Mouse (Mus musculus) layer of hippocampus, postnatal 25 days (tissue): ENCODE measurements at regions not wholly inside any gene's neighbourhood (a gene's known extent, or its start where the extent isn't known, plus 50 kb on each side); places are given as distances from the start of the nearest gene placed in this dataset.

Source experiments
- DNase-seq, 2 experiments: peaks; one replicate each; pipeline ENCODE4 v3.0.0; 2022; ENCODE audit warnings: mixed read lengths in 2 of 2, low spot score in 1 of 2; ENCODE audit errors: extremely low spot score in 1 of 2

DNA sequence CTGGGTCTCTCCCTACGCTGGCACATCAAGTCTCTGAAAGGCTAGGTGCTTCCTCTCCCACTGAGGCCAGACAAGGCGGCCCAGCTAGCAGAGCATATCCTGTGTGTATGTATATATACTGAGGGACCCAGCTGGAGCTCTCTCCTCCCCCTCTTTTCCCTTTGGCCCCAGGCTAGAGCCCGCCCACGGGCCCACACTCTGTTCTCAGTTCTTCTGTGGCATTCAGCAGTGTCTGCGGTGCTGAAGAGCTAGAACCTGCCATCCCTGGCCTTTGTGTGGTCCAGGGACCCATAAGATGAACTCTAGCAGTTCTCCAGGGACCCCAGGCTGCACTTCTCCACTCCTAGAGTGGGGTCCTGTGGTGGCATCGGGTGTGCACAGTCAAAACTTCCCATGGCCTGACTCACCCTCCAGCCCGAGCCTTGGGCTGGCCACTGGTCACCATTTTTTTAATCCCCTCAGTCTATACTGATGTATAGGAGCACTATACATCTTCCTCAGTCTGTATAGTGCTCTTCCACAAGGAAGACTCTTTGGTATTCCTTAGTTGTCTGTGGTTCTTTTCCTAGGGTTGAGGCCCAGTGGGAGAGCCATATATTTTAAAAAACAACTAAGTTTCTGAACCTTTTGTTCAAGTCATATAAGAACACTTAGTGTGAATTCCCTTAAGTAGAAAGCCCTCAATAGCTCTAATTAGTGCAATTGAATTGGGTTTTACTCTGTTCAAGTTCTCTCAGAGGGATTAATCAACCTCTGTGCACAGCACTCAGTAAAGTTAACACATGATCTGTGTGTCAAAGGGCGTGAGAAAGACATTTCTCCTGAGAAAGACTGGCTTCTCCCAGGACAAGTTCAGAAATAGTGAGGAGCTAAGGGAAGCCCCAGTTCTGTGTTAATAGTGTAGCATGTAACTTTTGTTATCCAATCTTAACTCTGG lies 401.3 kb downstream of the Ipmk start:
- DNase-seq = no peak

DNA sequence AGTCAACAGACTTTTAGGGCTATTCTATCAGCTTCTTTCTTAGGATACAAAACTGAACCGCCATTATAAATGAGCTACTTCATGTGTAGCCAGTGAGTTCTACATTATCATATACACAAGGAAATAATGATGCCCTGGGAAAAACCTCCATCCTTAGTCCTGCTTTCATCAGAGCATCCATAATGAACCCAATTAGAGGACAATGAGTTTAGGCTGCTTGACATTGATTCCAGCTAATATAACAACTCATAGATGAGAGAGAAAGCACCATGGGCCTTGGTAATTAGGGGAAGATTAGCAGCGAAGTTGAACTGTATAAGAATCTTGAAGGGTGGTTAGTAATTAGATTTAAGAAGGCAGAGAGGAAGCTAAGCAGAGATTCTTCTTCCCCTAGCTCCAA lies 405.7 kb downstream of the Ipmk start:
- no peak for DNase-seq

DNA sequence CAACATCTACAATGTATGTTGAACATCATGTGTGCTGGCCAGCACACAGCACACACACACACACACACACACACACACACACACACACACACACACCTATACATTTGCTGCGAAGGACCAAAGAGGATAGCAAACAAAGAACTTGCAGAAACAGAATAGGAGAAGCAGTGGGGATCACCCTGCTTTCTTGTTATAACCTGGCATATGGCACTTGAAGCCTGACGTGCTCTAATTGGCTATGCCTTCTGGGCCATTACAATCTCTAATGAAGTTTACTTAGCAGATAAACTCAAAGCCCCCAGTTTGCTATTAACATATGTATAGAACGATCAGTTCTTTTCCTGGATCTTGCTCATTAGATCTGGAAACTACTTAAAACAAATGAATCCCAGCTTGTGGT lies 407.2 kb downstream of the Ipmk start:
- DNase-seq = no peak

DNA sequence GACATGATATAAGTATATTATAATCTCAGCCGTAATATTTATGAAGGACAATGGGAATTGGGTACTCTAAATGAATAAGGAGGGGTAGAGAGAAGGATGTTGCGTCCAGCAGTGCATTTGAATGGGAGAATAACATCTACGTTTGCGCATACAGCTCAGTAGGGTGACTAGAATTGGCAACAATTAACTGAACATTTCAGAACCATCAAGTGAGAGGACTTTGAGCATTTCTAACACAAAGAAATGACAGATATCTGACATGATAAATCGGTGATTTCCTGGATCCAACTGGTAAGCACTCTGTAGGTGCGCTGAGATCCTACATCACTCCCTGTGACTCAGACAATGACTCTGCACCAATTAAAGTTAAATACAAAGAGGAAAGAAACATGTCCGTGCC lies 431.3 kb downstream of the Ipmk start:
- no peak for DNase-seq

DNA sequence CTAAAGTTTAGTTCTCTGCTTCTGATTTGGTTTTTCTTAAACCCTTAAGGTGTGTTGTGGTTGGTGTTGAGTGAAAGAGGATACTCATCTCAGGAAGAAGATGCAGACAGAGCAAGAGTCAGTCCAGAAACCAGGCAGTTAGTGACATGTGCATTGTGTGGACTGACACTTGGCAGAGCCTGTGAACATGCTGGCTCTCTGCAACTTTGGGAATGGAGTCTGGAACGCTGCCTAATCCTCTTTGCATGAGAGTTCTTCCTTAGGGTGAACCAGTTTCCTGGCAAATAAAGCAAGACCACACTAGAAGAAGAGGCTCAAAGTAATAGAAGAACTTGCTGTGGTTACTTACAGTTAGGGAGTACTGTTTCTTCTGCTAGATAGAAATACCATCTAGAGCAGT lies 441.7 kb downstream of the Ipmk start:
- DNase-seq = no peak

DNA sequence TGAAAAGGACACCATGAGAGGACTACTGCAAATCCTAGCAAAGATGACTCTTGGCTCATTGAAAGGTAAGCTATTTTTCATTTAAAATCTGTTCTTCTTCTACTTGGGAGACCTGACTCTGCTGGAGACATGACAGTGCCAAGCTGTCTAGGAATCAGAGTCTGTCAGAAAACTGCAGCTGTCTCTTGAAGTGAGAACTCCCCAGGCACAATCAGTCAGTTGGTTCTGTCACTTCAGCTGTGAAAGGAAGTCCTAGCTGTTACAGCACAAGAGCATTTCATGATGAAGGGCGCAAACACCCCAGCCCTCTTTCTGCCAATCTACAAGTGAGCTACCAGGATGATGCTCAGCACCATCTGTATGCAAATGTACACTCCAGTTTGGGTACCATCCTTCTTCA lies 442.4 kb downstream of the Ipmk start:
- no peak for DNase-seq

DNA sequence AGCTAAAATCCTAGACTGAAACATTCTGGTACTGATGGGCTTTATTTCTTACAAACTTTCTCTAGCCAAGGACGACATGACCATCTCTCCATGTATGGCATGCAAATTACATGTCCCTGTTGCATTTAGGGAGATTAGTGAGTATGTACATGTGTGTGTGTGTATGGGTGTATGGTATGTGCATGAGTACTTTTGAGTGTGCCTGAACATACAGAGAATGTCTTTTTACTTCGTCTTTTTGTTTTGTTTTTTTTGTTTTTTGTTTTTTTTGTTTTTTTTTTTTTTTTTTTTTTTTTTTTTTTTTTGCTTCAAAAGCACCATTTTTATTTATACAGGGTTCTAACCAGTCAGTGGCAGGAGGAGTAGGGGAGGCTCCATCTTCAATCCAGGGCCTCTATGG lies 451.1 kb downstream of the Ipmk start:
- no peak for DNase-seq

DNA sequence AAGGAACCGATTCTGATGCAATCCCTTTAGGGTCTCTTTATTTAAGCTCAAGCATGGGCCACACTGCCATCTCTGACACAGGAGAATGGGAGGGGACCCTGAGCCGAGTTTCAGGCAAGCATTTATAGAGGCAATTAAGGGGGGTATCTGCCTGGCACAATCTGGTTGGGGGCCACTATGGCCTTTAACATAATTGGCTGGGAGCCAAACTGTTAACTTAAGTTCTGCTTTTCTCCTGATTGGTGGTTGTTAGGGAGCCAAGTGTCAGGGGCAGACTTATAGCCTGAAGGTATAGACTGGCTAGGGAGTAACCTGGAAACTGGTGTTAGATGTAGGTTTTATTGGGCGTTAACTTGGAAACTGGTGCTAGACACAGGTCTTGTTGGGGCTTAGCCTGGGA lies 454.9 kb downstream of the Ipmk start:
- DNase-seq = no peak

DNA sequence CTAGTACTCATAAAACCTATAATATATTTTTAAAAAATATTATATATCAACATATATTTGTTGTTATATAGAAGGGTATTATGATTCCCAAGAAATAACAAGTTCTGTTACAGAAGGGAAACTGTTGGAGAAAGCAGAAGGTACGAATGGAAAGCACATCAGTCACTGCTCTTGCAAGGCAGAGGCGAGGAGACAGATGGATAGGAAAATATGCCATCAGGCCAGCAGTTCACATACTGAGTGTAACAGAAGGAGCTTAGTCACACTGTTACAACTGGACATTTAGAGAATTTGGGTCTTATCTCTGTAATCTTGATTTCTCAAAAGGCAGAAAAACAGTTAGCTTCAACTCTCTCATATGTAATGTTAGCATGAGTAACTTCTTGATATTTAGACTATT lies 485.1 kb downstream of the Ipmk start:
- no peak for DNase-seq

DNA sequence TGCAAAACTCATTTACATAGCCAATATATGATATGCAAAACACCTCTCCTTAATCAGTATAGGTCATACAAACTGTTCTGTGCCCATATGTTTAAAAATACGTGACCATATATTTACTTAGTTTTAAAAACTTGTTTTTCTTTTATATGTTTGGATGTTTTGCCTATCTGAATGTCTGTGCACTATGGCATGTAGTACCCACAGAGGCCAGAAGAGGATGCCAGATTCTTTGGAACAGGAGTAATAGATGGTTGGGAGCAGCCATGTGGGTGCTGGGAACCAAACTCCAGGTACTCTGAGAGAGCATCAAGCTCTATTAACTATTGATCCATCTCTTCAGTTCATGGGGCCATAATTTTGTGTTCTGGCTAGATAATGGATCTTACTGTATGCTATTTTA lies 487.5 kb downstream of the Ipmk start:
- no peak for DNase-seq

DNA sequence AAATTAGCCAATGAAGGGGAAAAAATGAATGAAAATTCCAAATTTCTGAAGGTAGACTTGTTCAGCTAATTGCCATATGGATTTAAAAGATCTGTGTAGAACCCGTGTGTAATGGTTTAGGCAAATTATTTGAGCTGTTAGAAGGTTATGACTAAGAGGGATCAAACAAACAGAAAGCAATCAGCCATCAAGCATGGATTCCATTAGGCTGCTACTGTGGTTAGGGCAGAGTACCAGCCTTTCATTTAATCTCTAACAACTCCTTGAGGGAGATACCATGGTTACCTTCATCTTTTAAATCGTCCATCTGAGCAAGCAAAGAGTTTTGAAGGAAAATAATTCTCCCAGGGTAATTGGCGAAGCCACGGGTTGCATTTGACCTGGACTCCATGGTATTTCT lies 509.5 kb downstream of the Ipmk start:
- DNase-seq = no peak

DNA sequence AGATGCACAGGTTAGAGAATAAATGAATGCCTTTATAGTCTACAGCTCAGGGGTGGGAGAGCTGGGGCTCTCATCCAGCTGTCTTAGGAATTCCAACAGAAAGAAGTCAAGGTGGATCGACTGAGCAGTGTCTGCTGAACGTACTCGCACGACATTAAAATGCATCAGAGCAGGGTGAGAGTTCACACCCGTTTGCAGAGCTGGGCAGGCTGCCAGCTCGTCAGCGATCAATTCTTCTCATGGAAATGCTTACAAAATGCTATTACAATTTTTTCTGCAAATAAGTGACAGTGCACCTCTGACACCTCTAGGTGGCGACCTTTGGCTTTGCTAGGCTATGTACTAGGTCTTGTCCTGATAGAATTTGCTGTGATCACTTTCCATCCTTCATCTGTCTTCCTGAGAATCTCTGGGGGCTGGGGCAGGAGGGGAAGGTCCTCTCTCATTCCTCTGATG lies 510.0 kb downstream of the Ipmk start:
- peak; percentile 25 to 64 for DNase-seq

DNA sequence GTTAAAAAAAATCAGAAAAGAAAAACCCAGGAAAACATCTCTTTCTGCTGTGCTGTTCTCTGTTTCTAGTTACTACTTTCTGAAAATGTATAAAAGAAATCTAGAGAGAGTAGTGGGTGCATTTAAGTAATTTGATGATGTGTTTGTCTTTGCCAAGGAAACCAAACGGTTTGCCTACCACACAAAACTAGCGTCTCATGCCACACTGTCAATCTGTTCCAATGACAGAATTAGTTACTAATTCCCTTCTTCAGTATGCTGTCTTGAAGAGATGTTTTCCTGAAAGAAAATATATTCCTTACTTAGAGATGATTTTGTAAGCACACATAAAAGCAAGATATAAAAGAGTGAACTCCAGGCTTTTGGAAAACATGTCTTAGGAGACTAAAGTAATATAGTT lies 546.2 kb downstream of the Ipmk start:
- DNase-seq = no peak

DNA sequence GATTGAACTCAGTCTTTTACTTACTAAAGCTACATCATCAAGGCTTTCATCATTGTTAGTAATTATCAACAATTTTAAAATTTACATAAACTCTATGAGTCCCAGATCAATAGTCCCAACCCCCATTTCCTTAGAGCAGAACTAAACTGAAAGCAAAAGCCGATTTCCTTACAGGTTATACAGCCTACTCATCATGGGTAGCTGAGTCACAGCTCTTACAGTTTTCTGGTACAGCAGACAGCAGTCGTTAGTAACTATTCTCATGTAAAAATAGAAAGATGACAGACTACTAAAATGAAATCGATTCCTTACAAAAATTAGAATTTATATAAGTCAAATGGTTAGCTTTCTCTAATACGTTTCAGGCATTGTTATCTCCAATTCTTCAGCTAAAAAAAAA lies 557.5 kb downstream of the Ipmk start:
- DNase-seq = no peak
